16 mouse cellular contexts compared by ENCODE assay signal in the genomic region with DNA sequence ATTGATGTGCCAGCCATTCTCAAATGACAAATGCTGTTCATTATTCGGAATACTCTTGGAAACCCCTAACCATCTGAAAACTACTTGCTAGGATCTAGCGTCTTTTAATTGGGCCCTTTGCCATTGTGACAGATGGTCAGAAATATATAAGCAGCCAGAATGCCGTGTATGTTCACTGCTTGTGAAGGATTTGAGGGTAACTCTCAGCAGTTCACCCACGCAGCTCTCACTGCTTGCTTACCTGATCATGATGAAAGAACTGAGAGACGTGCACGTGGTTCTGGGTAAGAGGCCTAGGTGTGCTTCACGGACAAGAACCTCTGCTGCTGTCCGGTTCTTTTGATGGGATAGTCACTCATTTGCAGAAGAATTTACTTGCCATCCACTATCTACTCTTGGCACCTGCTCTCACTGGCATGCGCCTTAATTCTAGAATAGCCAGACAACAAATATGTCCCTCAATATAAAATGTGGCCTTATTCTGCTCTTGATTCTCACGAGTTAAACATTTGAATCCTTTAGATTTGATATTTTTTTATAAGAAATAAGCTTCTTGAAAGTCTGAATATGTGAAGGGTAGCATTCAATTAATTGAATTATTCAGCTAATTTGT.
A peak's percentile ranks its signal among the peaks of the same experiment; 100 is the strongest.
DNase-seq lines count a peak whose midpoint lies in the region; ATAC-seq and TF ChIP-seq lines count a peak whose summit lies in the region.
"Had no signal": no experiment of that assay in that cellular context is flagged by ENCODE, and none has a peak within 500 bp of the region (broad histone marks: within the 10 kb centered on the region; RNA-seq: fewer than 3 reads in every experiment).

No protein-coding gene starts in this region.

- no peak for TF ChIP-seq POLR2A in cerebellum, adult 2 months (IDR thresholded peaks at IDR 0.05; ENCODE audit: borderline replicate concordance, insufficient read depth, low read length)

- H3K4me1 ChIP-seq in cerebellum, adult 2 months (ENCODE audit: control insufficient read depth, insufficient read depth, low read length): no peaks in the 10 kb centered on the region; the same call in 1 of the 2 replicates
- H3K4me1 ChIP-seq in intestine, embryonic 15.5 days (replicated peaks): no peaks in the 10 kb centered on the region
- H3K4me1 ChIP-seq: limb, embryonic 15.5 days; midbrain, embryonic 12.5 days; neural tube, embryonic 13.5 days had no signal

- H3K9ac ChIP-seq in intestine, embryonic 15.5 days: no peak overlapping the region
- H3K9ac ChIP-seq: limb, embryonic 15.5 days; midbrain, embryonic 12.5 days; neural tube, embryonic 13.5 days had no signal

- no peaks in the 10 kb centered on the region for H3K9me3 ChIP-seq in intestine, embryonic 15.5 days
- H3K9me3 ChIP-seq: limb, embryonic 15.5 days; midbrain, embryonic 12.5 days; neural tube, embryonic 13.5 days had no signal

- no peak overlapping the region for H3K27ac ChIP-seq in cerebellum, adult 2 months (ENCODE audit: insufficient read depth, low read length)
- H3K27ac ChIP-seq in intestine, embryonic 15.5 days: no peak overlapping the region
- H3K27ac ChIP-seq: limb, embryonic 15.5 days; midbrain, embryonic 12.5 days; neural tube, embryonic 13.5 days had no signal

- 21% methylated on average over 10 of the region's 10 CpGs for WGBS in cerebellum, adult 2 months
- WGBS in intestine, embryonic 15.5 days: 86% methylated on average over 10 of the region's 10 CpGs

- TF ChIP-seq CTCF in cerebellum, adult 2 months (IDR thresholded peaks at IDR 0.05; ENCODE audit: borderline replicate concordance, insufficient read depth, low read depth, low read length): no peak

- peak; percentile 8 for DNase-seq in layer of hippocampus, adult 9-11 months
- DNase-seq in layer of hippocampus, postnatal 10 days (ENCODE audit: low spot score in 2 of 2): no peak
- DNase-seq in cerebellum, adult 2 months: peak; percentile 53 to 79
- peak; percentile 25 to 55 for DNase-seq in frontal cortex, adult 2 months (ENCODE audit: extremely low spot score in 1 of 2, low spot score in 1 of 2)
- DNase-seq in right cerebral cortex, postnatal 25 days: peak; percentile 8
- no peak for DNase-seq in gastrocnemius, postnatal 25 days
- no peak for DNase-seq in spleen, postnatal 4 days (ENCODE audit: low spot score in 2 of 2)
- DNase-seq: adrenal gland, postnatal 10 days; gastrocnemius, postnatal 36 days; kidney, adult 2 months had no signal

- no peak overlapping the region for H3K4me3 ChIP-seq in cerebellum, adult 2 months (replicated peaks; ENCODE audit: insufficient read depth, low read depth, low read length)
- H3K4me3 ChIP-seq in intestine, embryonic 15.5 days (replicated peaks): no peak overlapping the region
- H3K4me3 ChIP-seq: limb, embryonic 15.5 days; midbrain, embryonic 12.5 days; neural tube, embryonic 13.5 days had no signal

- H3K36me3 ChIP-seq in intestine, embryonic 15.5 days: no peaks in the 10 kb centered on the region
- H3K36me3 ChIP-seq: limb, embryonic 15.5 days; midbrain, embryonic 12.5 days; neural tube, embryonic 13.5 days had no signal

- ATAC-seq in intestine, embryonic 15.5 days: no peak
- ATAC-seq: CD4-positive, CD25-positive, alpha-beta regulatory T cell, adult 4 months; lung, postnatal 0 days had no signal

- no peaks in the 10 kb centered on the region for H3K27me3 ChIP-seq in cerebellum, adult 2 months (ENCODE audit: control insufficient read depth, insufficient read depth, low read length)
- no peaks in the 10 kb centered on the region for H3K27me3 ChIP-seq in intestine, embryonic 15.5 days (replicated peaks)
- H3K27me3 ChIP-seq: limb, embryonic 15.5 days; midbrain, embryonic 12.5 days; neural tube, embryonic 13.5 days had no signal

- H3K4me2 ChIP-seq in intestine, embryonic 15.5 days (replicated peaks): no peak overlapping the region
- H3K4me2 ChIP-seq: limb, embryonic 15.5 days; midbrain, embryonic 12.5 days; neural tube, embryonic 13.5 days had no signal

Comparison
In these comparisons a context has a peak if more than half of its experiments do, and no peak if none do; other contexts are left out.
1. DNase-seq: peak in layer of hippocampus, adult 9-11 months (single experiment), cerebellum, adult 2 months (2 of 2), frontal cortex, adult 2 months (2 of 2) and right cerebral cortex, postnatal 25 days (single experiment); none in layer of hippocampus, postnatal 10 days (0 of 2), gastrocnemius, postnatal 25 days (single experiment) and spleen, postnatal 4 days (0 of 2).